Mouse (Mus musculus): ENCODE data around the gene Plekhg5. TPM values are rescaled to one million over a fixed set of nuclear protein-coding genes. Genes with fewer than 3 reads are reported as not detected.
"Not testable (repeated sequence)": the region's sequence is repeated elsewhere in the genome, so short reads cannot be mapped to it uniquely, and the experiment has no call there.

Plekhg5 gene
- polyA plus RNA-seq (2016; fragmentation: Nextera tagmentation; extraction: Ambion mirVana): 9.5 and 10.8 TPM in 2 replicates

- ATAC-seq (ENCODE audit: low FRiP score): no peak
- Histone ChIP-seq H3K36me3 (replicated peaks) (no peaks in the 10 kb centered on the region), H3K9ac (no peak within 1 kb of the TSS), H3K4me2 (no peak within 1 kb of the TSS), H3K27ac (no peak within 1 kb of the TSS), H3K9me3 (no peaks in the 10 kb centered on the region), H3K4me3 (replicated peaks) (no peak within 1 kb of the TSS), H3K27me3 (no peaks in the 10 kb centered on the region), H3K4me1 (peaks cover 9% of the 10 kb centered on the region)
- 70% methylated on average over 10 of the region's 10 CpGs for WGBS
Observed at GRCm38 (mm10) chr4:152072121-152072601, at the start of gene Plekhg5. Plekhg5 (plus strand) TSS chr4:152072498.

DNA sequence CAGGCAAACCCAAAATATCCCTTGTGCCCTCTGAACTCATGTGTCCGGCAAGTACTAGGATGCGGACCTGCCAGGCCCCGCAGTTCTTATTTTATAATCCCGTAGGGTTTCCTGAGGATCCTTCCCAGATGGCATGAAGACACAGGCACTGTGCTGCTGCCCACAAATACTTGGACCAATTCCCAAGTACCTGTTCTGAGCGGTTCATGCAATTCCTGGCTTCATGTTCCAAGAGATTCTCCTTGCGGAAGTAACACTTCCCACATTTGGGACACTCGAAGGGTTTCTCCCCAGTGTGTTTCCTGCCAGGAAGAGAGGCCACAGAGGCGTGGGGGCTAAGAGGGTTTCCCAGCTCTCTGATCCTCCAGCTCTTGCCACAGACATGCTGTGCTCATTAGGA lies 49.8 kb upstream of the Plekhg5 start:
- Histone ChIP-seq H3K36me3 (replicated peaks) (peaks cover 61% of the 10 kb centered on the region), H3K4me2 (no peak overlapping the region), H3K4me3 (replicated peaks) (no peak overlapping the region), H3K27me3 (no peaks in the 10 kb centered on the region), H3K9me3 (no peaks in the 10 kb centered on the region), H3K9ac (no peak overlapping the region), H3K4me1 (peaks cover 25% of the 10 kb centered on the region), H3K27ac (no peak overlapping the region)
- ATAC-seq (ENCODE audit: low FRiP score): no peak
- WGBS: 94% methylated on average over 8 of the region's 8 CpGs

- no peaks in the 10 kb centered on the region for H3K9me3 ChIP-seq
- no peak for ATAC-seq (ENCODE audit: low FRiP score)
- WGBS: 92% methylated on average over 11 of the region's 11 CpGs
- peaks cover 39% of the 10 kb centered on the region for H3K4me1 ChIP-seq
- no peak overlapping the region for H3K4me2 ChIP-seq
- no peak overlapping the region for H3K9ac ChIP-seq
- peaks cover 45% of the 10 kb centered on the region for H3K36me3 ChIP-seq (replicated peaks)
- no peak overlapping the region for H3K27ac ChIP-seq
- 0 out of 2 replicates have a peak, but pooled peaks cover 8% of the 10 kb centered on the region for H3K27me3 ChIP-seq
- no peak overlapping the region for H3K4me3 ChIP-seq (replicated peaks)
Observed at GRCm38 (mm10) chr4:152024525-152024924, 47.8 kb upstream of the Plekhg5 start.

DNA sequence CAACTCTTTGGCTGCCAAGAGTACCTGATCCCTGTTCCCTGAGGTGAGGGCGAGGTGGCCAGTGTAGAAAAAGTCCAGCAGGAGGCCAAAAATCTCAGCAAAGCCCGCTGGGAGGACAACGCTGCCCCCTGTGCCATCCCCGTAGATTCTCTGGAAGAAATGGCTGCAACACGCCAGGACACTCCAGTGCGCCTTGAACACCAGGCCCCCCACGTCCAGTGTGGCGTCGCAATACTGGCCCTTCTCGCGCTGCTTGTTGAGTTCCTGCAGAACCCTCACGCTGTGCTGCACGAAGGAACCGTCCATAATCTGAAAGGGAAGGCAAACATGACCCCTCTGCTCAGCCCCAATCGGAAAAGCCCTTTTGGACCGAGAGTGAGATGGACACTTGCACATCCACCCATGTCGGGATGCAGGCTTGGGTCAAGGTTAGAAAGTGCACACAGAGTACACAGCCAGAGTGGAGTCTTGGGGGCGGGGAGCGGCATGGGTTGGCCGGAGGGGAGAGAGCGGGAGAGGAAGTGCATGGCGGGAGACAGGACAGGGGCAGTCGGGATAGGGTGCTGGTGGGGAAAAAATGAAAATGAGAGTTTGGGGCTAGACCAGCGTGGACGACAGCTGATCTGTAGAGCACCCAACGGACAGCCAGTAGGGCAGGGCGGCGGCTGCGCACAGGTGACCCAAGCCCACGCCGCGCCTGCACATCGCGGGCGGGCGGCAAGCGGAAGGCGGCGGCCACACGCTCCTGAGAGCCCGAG lies 45.4 kb upstream of the Plekhg5 start:
- Histone ChIP-seq H3K4me3 (replicated peaks) (peak overlapping the region; percentile 84), H3K36me3 (replicated peaks) (peaks cover 21% of the 10 kb centered on the region), H3K9ac (peak overlapping the region; percentile 82), H3K4me2 (peak overlapping the region; percentile 99), H3K9me3 (no peaks in the 10 kb centered on the region), H3K4me1 (peaks cover 45% of the 10 kb centered on the region), H3K27ac (peak overlapping the region; percentile 61; the same call in 1 of the 2 replicates), H3K27me3 (peaks cover 11% of the 10 kb centered on the region; the same call in 1 of the 2 replicates)
- no peak; the same call in 1 of the 2 replicates for ATAC-seq (ENCODE audit: low FRiP score)
- WGBS: 3% methylated on average over 31 of the region's 41 CpGs

DNA sequence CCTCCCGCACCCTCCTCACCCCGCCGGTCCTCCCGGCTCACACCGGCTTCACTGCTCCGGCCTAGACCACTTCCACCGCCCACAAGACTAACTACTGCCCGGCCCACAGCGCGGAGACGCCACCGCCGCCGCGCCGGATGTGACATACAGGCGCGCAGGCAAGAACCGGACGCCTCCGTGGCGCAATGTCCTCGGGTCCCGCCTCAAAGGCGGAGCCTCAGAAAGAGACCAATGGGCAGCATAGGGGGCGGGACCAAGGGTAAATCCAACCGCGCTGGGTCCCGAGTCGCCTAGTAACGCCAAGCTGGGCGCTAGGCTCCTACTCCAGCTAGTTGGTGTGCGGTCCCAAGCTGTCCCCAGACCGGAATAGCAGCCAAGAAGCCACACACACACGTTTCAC lies 44.8 kb upstream of the Plekhg5 start, which contains the start of gene Zbtb48:
Gene Zbtb48 (minus strand): TSS at position 148 of the 400 bp plus-strand sequence.
- H3K4me1 ChIP-seq: peaks cover 45% of the 10 kb centered on the region
- peak; percentile 98 for ATAC-seq (ENCODE audit: low FRiP score)
- WGBS: under 1% methylated on average over 35 of the region's 35 CpGs
- H3K27me3 ChIP-seq: peaks cover 16% of the 10 kb centered on the region; the same call in 1 of the 2 replicates
- H3K4me3 ChIP-seq (replicated peaks): peak within 1 kb of the TSS; percentile 84
- peak within 1 kb of the TSS; percentile 61; the same call in 1 of the 2 replicates for H3K27ac ChIP-seq
- no peaks in the 10 kb centered on the region for H3K9me3 ChIP-seq
- peaks cover 15% of the 10 kb centered on the region for H3K36me3 ChIP-seq (replicated peaks)
- peak within 1 kb of the TSS; percentile 82 for H3K9ac ChIP-seq
- H3K4me2 ChIP-seq: peak within 1 kb of the TSS; percentile 99

DNA sequence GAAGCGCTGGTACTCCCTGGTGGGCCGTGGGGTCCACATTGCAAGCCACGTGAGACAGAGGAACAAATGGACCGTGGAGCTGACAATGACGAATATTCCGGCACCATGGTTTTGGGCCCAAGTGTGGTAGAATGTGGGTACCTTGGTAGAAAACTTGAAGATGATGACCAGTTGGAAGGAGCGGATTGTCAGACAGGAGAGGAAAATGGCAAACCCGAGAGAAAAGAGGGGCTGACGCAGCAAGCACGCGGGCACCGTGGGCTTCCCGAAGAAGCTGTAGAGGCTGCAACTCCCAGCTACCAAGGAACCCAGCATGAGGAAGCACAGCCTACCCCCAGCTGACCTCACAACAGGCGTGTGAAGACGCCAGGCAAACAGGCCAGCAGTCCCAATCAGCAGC lies 43.8 kb upstream of the Plekhg5 start:
- H3K4me3 ChIP-seq (replicated peaks): peak overlapping the region; percentile 84
- no peak for ATAC-seq (ENCODE audit: low FRiP score)
- peak overlapping the region; percentile 99 for H3K4me2 ChIP-seq
- H3K9me3 ChIP-seq: no peaks in the 10 kb centered on the region
- WGBS: 67% methylated on average over 15 of the region's 15 CpGs
- peaks cover 17% of the 10 kb centered on the region; the same call in 1 of the 2 replicates for H3K27me3 ChIP-seq
- peaks cover 45% of the 10 kb centered on the region for H3K4me1 ChIP-seq
- peak overlapping the region; percentile 82; the same call in 1 of the 2 replicates for H3K9ac ChIP-seq
- H3K27ac ChIP-seq: no peak overlapping the region
- H3K36me3 ChIP-seq (replicated peaks): peaks cover 6% of the 10 kb centered on the region; the same call in 1 of the 2 replicates

GRCm38 (mm10) chr4:152029087-152029486 lies 43.2 kb upstream of the Plekhg5 start:
- peaks cover 45% of the 10 kb centered on the region for H3K4me1 ChIP-seq
- 0 out of 2 replicates have a peak overlapping the region, but pooled peaks have one; percentile 99 for H3K4me2 ChIP-seq
- no peaks in the 10 kb centered on the region for H3K9me3 ChIP-seq
- WGBS: 54% methylated on average over 5 of the region's 5 CpGs
- no peak overlapping the region for H3K4me3 ChIP-seq (replicated peaks)
- peaks cover 21% of the 10 kb centered on the region; the same call in 1 of the 2 replicates for H3K27me3 ChIP-seq
- H3K27ac ChIP-seq: no peak overlapping the region
- peaks cover 3% of the 10 kb centered on the region; the same call in 1 of the 2 replicates for H3K36me3 ChIP-seq (replicated peaks)
- ATAC-seq (ENCODE audit: low FRiP score): no peak
- H3K9ac ChIP-seq: no peak overlapping the region

- H3K4me1 ChIP-seq: peaks cover 40% of the 10 kb centered on the region
- no peak overlapping the region for H3K9ac ChIP-seq
- no peaks in the 10 kb centered on the region for H3K9me3 ChIP-seq
- no peak overlapping the region for H3K4me3 ChIP-seq (replicated peaks)
- H3K27me3 ChIP-seq: peaks cover 29% of the 10 kb centered on the region; the same call in 1 of the 2 replicates
- no peaks in the 10 kb centered on the region; the same call in 1 of the 2 replicates for H3K36me3 ChIP-seq (replicated peaks)
- WGBS: 70% methylated on average over 4 of the region's 4 CpGs
- ATAC-seq (ENCODE audit: low FRiP score): no peak
- no peak overlapping the region for H3K27ac ChIP-seq
- H3K4me2 ChIP-seq: no peak overlapping the region
Observed at GRCm38 (mm10) chr4:152029997-152030396, 42.3 kb upstream of the Plekhg5 start.

DNA sequence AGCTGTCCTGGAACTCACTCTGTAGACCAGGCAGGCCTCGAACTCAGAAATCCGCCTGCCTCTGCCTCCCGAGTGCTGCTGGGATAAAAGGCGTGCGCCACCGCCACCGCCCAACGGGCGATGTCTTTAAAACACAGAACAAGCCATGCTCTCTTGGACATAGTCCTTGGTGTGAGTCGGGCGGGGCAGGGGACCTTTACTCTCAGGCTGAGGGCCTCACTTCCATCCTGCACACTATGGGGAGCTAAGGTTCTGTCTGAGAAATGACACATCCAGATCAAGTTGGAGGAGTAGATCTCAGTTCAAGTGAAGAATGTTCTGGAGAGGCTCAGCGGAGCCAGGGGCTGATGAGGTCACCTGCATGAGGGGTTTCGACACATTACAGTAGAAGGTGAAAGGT lies 39.4 kb upstream of the Plekhg5 start:
- Histone ChIP-seq H3K4me1 (peaks cover 17% of the 10 kb centered on the region), H3K4me3 (replicated peaks) (no peak overlapping the region), H3K9me3 (no peaks in the 10 kb centered on the region), H3K27ac (no peak overlapping the region), H3K9ac (no peak overlapping the region), H3K27me3 (peaks cover 29% of the 10 kb centered on the region; the same call in 1 of the 2 replicates), H3K36me3 (replicated peaks) (no peaks in the 10 kb centered on the region), H3K4me2 (no peak overlapping the region)
- no peak for ATAC-seq (ENCODE audit: low FRiP score)
- 88% methylated on average over 13 of the region's 13 CpGs for WGBS

GRCm38 (mm10) chr4:152036464-152036863 lies 35.8 kb upstream of the Plekhg5 start:
- WGBS: 88% methylated on average over 6 of the region's 6 CpGs
- Histone ChIP-seq H3K27me3 (peaks cover 21% of the 10 kb centered on the region; the same call in 1 of the 2 replicates), H3K4me1 (peaks cover 17% of the 10 kb centered on the region)
- H3K9ac ChIP-seq; H3K27ac ChIP-seq; H3K36me3 ChIP-seq (replicated peaks); ATAC-seq (ENCODE audit: low FRiP score); H3K4me3 ChIP-seq (replicated peaks); H3K4me2 ChIP-seq; H3K9me3 ChIP-seq: not testable (repeated sequence)

GRCm38 (mm10) chr4:152038225-152038984 lies 33.9 kb upstream of the Plekhg5 start, which contains the start of gene Tas1r1:
Tas1r1 (minus strand) TSS chr4:152038568.
- WGBS: 60% methylated on average over 10 of the region's 10 CpGs
- peaks cover 17% of the 10 kb centered on the region for H3K4me1 ChIP-seq
- 0 out of 2 replicates have a peak within 1 kb of the TSS, but pooled peaks have one; percentile 25 for H3K27ac ChIP-seq
- ATAC-seq (ENCODE audit: low FRiP score): peak; percentile 11
- H3K27me3 ChIP-seq: peaks cover 12% of the 10 kb centered on the region; the same call in 1 of the 2 replicates
- H3K4me2 ChIP-seq: peak within 1 kb of the TSS; percentile 89
- H3K9me3 ChIP-seq: no peaks in the 10 kb centered on the region
- peak within 1 kb of the TSS; percentile 95 for H3K9ac ChIP-seq
- H3K4me3 ChIP-seq (replicated peaks): peak within 1 kb of the TSS; percentile 100
- peaks cover 25% of the 10 kb centered on the region for H3K36me3 ChIP-seq (replicated peaks)
